Comparison of ENCODE assay signal across 19 mouse cellular contexts in genomic region chr5:137077187-137077586, GRCm38 (mm10). TPM values are rescaled to one million over a fixed set of nuclear protein-coding genes. Genes with fewer than 3 reads are reported as not detected.
DNase-seq lines count a peak whose midpoint lies in the region; ATAC-seq and TF ChIP-seq lines count a peak whose summit lies in the region.
"Had no signal": no experiment of that assay in that cellular context is flagged by ENCODE, and none has a peak within 500 bp of the region (broad histone marks: within the 10 kb centered on the region; RNA-seq: fewer than 3 reads in every experiment).

No protein-coding gene starts in this region.

- peaks cover 67% of the 10 kb centered on the region for H3K4me1 ChIP-seq in heart, embryonic 12.5 days (replicated peaks)
- peaks cover 81% of the 10 kb centered on the region for H3K4me1 ChIP-seq in lung, embryonic 15.5 days
- H3K4me1 ChIP-seq in embryonic fibroblast, embryonic 13.5 days (ENCODE audit: control insufficient read depth, insufficient read depth, low read length) = peaks cover 30% of the 10 kb centered on the region
- H3K4me1 ChIP-seq in stomach, embryonic 16.5 days (ENCODE audit: control insufficient read depth, insufficient read depth, low read length) = peaks cover 48% of the 10 kb centered on the region

- no peaks in the 10 kb centered on the region for H3K27me3 ChIP-seq in heart, embryonic 12.5 days (replicated peaks)
- H3K27me3 ChIP-seq in lung, embryonic 15.5 days = no peaks in the 10 kb centered on the region
- H3K27me3 ChIP-seq in stomach, embryonic 16.5 days (ENCODE audit: control insufficient read depth, insufficient read depth, low read length) = no peaks in the 10 kb centered on the region
- H3K27me3 ChIP-seq: forebrain, embryonic 13.5 days; limb, embryonic 15.5 days; neural tube, embryonic 15.5 days had no signal

- H3K36me3 ChIP-seq in heart, embryonic 12.5 days = no peaks in the 10 kb centered on the region
- no peaks in the 10 kb centered on the region for H3K36me3 ChIP-seq in lung, embryonic 15.5 days
- H3K36me3 ChIP-seq in stomach, embryonic 16.5 days (ENCODE audit: control insufficient read depth, insufficient read depth, low read length) = no peaks in the 10 kb centered on the region
- H3K36me3 ChIP-seq: hindbrain, embryonic 10.5 days; limb, embryonic 15.5 days; midbrain, embryonic 10.5 days; neural tube, embryonic 15.5 days had no signal

- no peak overlapping the region for H3K4me2 ChIP-seq in heart, embryonic 12.5 days
- H3K4me2 ChIP-seq in lung, embryonic 15.5 days = no peak overlapping the region
- no peak overlapping the region for H3K4me2 ChIP-seq in stomach, embryonic 16.5 days (ENCODE audit: low read depth, low read length)
- H3K4me2 ChIP-seq: forebrain, embryonic 13.5 days; limb, embryonic 15.5 days; neural tube, embryonic 15.5 days had no signal

- DNase-seq in heart, adult 18-20 months = no peak
- no peak for DNase-seq in lung, postnatal 25 days (ENCODE audit: low spot score)
- no peak for DNase-seq in neural tube, embryonic 10.5 days (ENCODE audit: extremely low spot score, low spot score)
- no peak for DNase-seq in spleen, postnatal 4 days (ENCODE audit: low spot score in 2 of 2)
- DNase-seq: adrenal gland, postnatal 25 days; embryo, embryonic 11 days; retina, postnatal 1 day; spleen, adult 18-20 months had no signal

- WGBS in heart, embryonic 12.5 days = 75% methylated on average over 7 of the region's 7 CpGs
- WGBS in lung, embryonic 15.5 days = 74% methylated on average over 7 of the region's 7 CpGs
- WGBS in stomach, embryonic 16.5 days = 80% methylated on average over 7 of the region's 7 CpGs

- no peaks in the 10 kb centered on the region for H3K9me3 ChIP-seq in heart, embryonic 12.5 days (replicated peaks)
- no peaks in the 10 kb centered on the region for H3K9me3 ChIP-seq in lung, embryonic 15.5 days
- H3K9me3 ChIP-seq in stomach, embryonic 16.5 days (replicated peaks; ENCODE audit: control insufficient read depth, low read length) = no peaks in the 10 kb centered on the region
- H3K9me3 ChIP-seq: forebrain, embryonic 13.5 days; hindbrain, embryonic 10.5 days; limb, embryonic 15.5 days; midbrain, embryonic 10.5 days; neural tube, embryonic 15.5 days had no signal

- H3K4me3 ChIP-seq in heart, embryonic 12.5 days = no peak overlapping the region
- no peak overlapping the region for H3K4me3 ChIP-seq in lung, embryonic 15.5 days
- no peak overlapping the region for H3K4me3 ChIP-seq in embryonic fibroblast, embryonic 13.5 days (ENCODE audit: insufficient read depth, low read length)
- H3K4me3 ChIP-seq in stomach, embryonic 16.5 days (replicated peaks; ENCODE audit: low read length) = no peak overlapping the region
- H3K4me3 ChIP-seq: forebrain, embryonic 13.5 days; hindbrain, embryonic 10.5 days; limb, embryonic 15.5 days; midbrain, embryonic 10.5 days; neural tube, embryonic 15.5 days had no signal

- TF ChIP-seq CTCF in embryonic fibroblast, embryonic 13.5 days (IDR thresholded peaks at IDR 0.05; ENCODE audit: borderline replicate concordance, insufficient read depth, low read length) = no peak

- no peak for ATAC-seq in heart, embryonic 12.5 days (ENCODE audit: insufficient number of reproducible peaks, low FRiP score)
- no peak for ATAC-seq in lung, embryonic 15.5 days (ENCODE audit: borderline replicate concordance, extremely low read depth, low FRiP score, low TSS enrichment)
- ATAC-seq in stomach, embryonic 16.5 days (ENCODE audit: insufficient read depth, low FRiP score) = no peak
- ATAC-seq: CD4-positive, CD25-positive, alpha-beta regulatory T cell, adult 4 months; forebrain, embryonic 13.5 days had no signal

- H3K9ac ChIP-seq in heart, embryonic 12.5 days = no peak overlapping the region
- H3K9ac ChIP-seq in lung, embryonic 15.5 days = no peak overlapping the region
- H3K9ac ChIP-seq in stomach, embryonic 16.5 days (ENCODE audit: low read length) = no peak overlapping the region
- H3K9ac ChIP-seq: forebrain, embryonic 13.5 days; limb, embryonic 15.5 days; neural tube, embryonic 15.5 days had no signal

- H3K27ac ChIP-seq in heart, embryonic 12.5 days (ENCODE audit: poor library complexity, severe bottlenecking) = peak overlapping the region; percentile 94
- H3K27ac ChIP-seq in lung, embryonic 15.5 days = peak overlapping the region; percentile 88
- peak overlapping the region; percentile 99 for H3K27ac ChIP-seq in embryonic fibroblast, embryonic 13.5 days (ENCODE audit: insufficient read depth, low read length)
- peak overlapping the region; percentile 60; the same call in 1 of the 2 replicates for H3K27ac ChIP-seq in stomach, embryonic 16.5 days (ENCODE audit: low read length)
- H3K27ac ChIP-seq: forebrain, embryonic 13.5 days; limb, embryonic 15.5 days; neural tube, embryonic 15.5 days had no signal

- no peak for TF ChIP-seq POLR2A in embryonic fibroblast, embryonic 13.5 days (IDR thresholded peaks at IDR 0.05; ENCODE audit: low read depth, low read length)

RNA-seq across cellular contexts. Expression of gene Serpine1, which starts 5.1 kb away (rescaled TPM):
- polyA plus RNA-seq in heart, embryonic 12.5 days (2016; fragmentation: Nextera tagmentation; extraction: Ambion mirVana) = 0.69 and 0.70 TPM in 2 replicates
- total RNA-seq in heart, adult 18-20 months (2021) = 10 to 100 TPM; 18.4 to 33.2 TPM
- 0.86 TPM in 2 replicates for polyA plus RNA-seq in lung, embryonic 15.5 days (2015; fragmentation: Nextera tagmentation; extraction: Ambion mirVana)
- polyA plus RNA-seq in embryonic fibroblast, embryonic 13.5 days (2011; ENCODE audit: insufficient read length, low read depth, missing spikeins) = 646 and 1,921 TPM in 2 replicates
- polyA plus RNA-seq in stomach, embryonic 16.5 days (2015; fragmentation: Nextera tagmentation; extraction: Ambion mirVana) = 0.24 and 0.45 TPM in 2 replicates
- total RNA-seq: monocyte, adult 5-6 weeks had no signal
- polyA plus RNA-seq: hindbrain, embryonic 10.5 days had no signal

RNA-seq across cellular contexts. Expression of gene Ap1s1, which starts 31.3 kb away (rescaled TPM):
- polyA plus RNA-seq in heart, embryonic 12.5 days (2016; fragmentation: Nextera tagmentation; extraction: Ambion mirVana) = 143 and 145 TPM in 2 replicates
- total RNA-seq in heart, adult 18-20 months (2021) = 10 to 100 TPM; 37.5 to 40.2 TPM
- 202 and 206 TPM in 2 replicates for polyA plus RNA-seq in lung, embryonic 15.5 days (2015; fragmentation: Nextera tagmentation; extraction: Ambion mirVana)
- 149 and 166 TPM in 2 replicates for polyA plus RNA-seq in embryonic fibroblast, embryonic 13.5 days (2011; ENCODE audit: insufficient read length, low read depth, missing spikeins)
- 187 and 192 TPM in 2 replicates for polyA plus RNA-seq in stomach, embryonic 16.5 days (2015; fragmentation: Nextera tagmentation; extraction: Ambion mirVana)

RNA-seq across cellular contexts. Expression of gene Trim56, which starts 38.8 kb away (rescaled TPM):
- polyA plus RNA-seq in heart, embryonic 12.5 days (2016; fragmentation: Nextera tagmentation; extraction: Ambion mirVana) = 7.0 and 7.8 TPM in 2 replicates
- 10 to 100 TPM; 19.0 to 21.5 TPM for total RNA-seq in heart, adult 18-20 months (2021)
- 9.8 and 10.5 TPM in 2 replicates for polyA plus RNA-seq in lung, embryonic 15.5 days (2015; fragmentation: Nextera tagmentation; extraction: Ambion mirVana)
- polyA plus RNA-seq in embryonic fibroblast, embryonic 13.5 days (2011; ENCODE audit: insufficient read length, low read depth, missing spikeins) = 20.2 and 23.4 TPM in 2 replicates
- polyA plus RNA-seq in stomach, embryonic 16.5 days (2015; fragmentation: Nextera tagmentation; extraction: Ambion mirVana) = 8.1 and 9.3 TPM in 2 replicates

RNA-seq across cellular contexts. Expression of gene Vgf, which starts 51.0 kb away (rescaled TPM):
- polyA plus RNA-seq in heart, embryonic 12.5 days (2016; fragmentation: Nextera tagmentation; extraction: Ambion mirVana) = 0.12 TPM in 1 of 2 replicates, not detected in the other
- total RNA-seq in heart, adult 18-20 months (2021) = not detected
- 0.11 and 0.19 TPM in 2 replicates for polyA plus RNA-seq in lung, embryonic 15.5 days (2015; fragmentation: Nextera tagmentation; extraction: Ambion mirVana)
- 2.1 and 3.8 TPM in 2 replicates for polyA plus RNA-seq in embryonic fibroblast, embryonic 13.5 days (2011; ENCODE audit: insufficient read length, low read depth, missing spikeins)
- polyA plus RNA-seq in stomach, embryonic 16.5 days (2015; fragmentation: Nextera tagmentation; extraction: Ambion mirVana) = 0.34 and 0.39 TPM in 2 replicates
- total RNA-seq: monocyte, adult 5-6 weeks had no signal
- polyA plus RNA-seq: CD4-positive, CD25-positive, alpha-beta regulatory T cell, adult 4 months had no signal

Comparison
In these comparisons a context has a peak if more than half of its experiments do, and no peak if none do; other contexts are left out.
1. RNA of gene Serpine1, which starts 5.1 kb away (polyA plus RNA-seq): 646 to 1,921 TPM in embryonic fibroblast, embryonic 13.5 days; 0.86 TPM in lung, embryonic 15.5 days, 0.69 to 0.70 TPM in heart, embryonic 12.5 days and 0.24 to 0.45 TPM in stomach, embryonic 16.5 days; every median in the first group is over 100 times any median in the second.
2. Peak in every context shown above with its lines, with median percentiles within 50 percentile points of each other: H3K27ac ChIP-seq.